Mouse (Mus musculus): ENCODE measurements at regions not wholly inside any gene's neighbourhood (a gene's known extent, or its start where the extent isn't known, plus 50 kb on each side); places are given as distances from the start of the nearest gene placed in this dataset.

DNA sequence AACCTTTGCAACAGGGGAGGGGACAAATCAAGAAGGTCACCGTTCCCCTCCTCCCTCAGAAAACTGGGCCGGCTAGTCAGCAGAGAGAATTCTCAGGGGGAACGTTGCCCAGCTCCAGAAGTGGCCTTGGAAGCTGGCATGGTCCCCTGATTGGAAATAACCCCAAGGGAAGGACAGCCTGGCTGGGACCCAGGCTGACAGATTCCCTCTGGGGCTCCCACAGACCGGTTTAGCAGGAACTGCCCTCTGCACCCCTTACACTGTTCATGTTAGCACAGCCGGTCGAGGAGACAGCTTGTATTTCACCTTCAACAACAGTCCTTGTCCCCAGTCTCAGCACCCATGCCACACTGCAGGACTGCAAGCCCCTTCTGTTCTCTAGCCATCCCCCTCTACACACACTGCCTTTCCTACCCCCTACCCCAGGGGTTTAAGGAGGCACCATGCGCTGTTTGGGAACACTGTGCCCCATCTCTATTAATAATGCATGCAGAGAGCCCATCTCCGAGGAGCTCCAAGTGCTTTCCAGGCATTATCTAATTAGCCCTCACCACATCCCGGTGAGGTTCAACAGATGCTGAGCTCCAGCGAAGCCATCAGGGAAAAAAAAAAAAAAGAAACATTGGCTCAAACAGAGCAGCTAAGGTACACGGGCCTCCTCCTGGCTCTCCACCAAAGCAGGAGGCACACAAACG lies 106.5 kb upstream of the Jarid2 start:
- peak; percentile 37; the same call in 1 of the 2 replicates for ATAC-seq (ENCODE audit: low FRiP score)
- H3K27ac ChIP-seq, result no peak overlapping the region

GRCm38 (mm10) chr13:44624716-44625115 lies 104.6 kb upstream of the Jarid2 start:
- H3K4me3 ChIP-seq (replicated peaks; ENCODE audit: low read length), result no peak overlapping the region
- H3K4me1 ChIP-seq (replicated peaks; ENCODE audit: control insufficient read depth, insufficient read depth, low read length), result peaks cover 11% of the 10 kb centered on the region
- H3K27ac ChIP-seq, result no peak overlapping the region
- H3K36me3 ChIP-seq (replicated peaks; ENCODE audit: control insufficient read depth, insufficient read depth), result no peaks in the 10 kb centered on the region
- no peaks in the 10 kb centered on the region for H3K9me3 ChIP-seq (ENCODE audit: control insufficient read depth, low read length)
- DNase-seq (ENCODE audit: low spot score) (no peak), ATAC-seq (ENCODE audit: low FRiP score) (no peak)
- no peak overlapping the region for H3K9ac ChIP-seq
- H3K4me2 ChIP-seq (replicated peaks), result no peak overlapping the region
- no peaks in the 10 kb centered on the region for H3K27me3 ChIP-seq (ENCODE audit: control insufficient read depth, insufficient read depth, low read length)
- WGBS, result 36% methylated on average over 13 of the region's 13 CpGs

More for the DNA sequence above, 106.5 kb upstream of the Jarid2 start:
- Histone ChIP-seq H3K9ac (no peak overlapping the region), H3K4me3 (replicated peaks; ENCODE audit: low read length) (no peak overlapping the region), H3K4me2 (replicated peaks) (no peak overlapping the region), H3K9me3 (ENCODE audit: control insufficient read depth, low read length) (no peaks in the 10 kb centered on the region), H3K4me1 (replicated peaks; ENCODE audit: control insufficient read depth, insufficient read depth, low read length) (peaks cover 11% of the 10 kb centered on the region), H3K27me3 (ENCODE audit: control insufficient read depth, insufficient read depth, low read length) (no peaks in the 10 kb centered on the region), H3K36me3 (replicated peaks; ENCODE audit: control insufficient read depth, insufficient read depth) (no peaks in the 10 kb centered on the region)
- WGBS, result 27% methylated on average over 12 of the region's 12 CpGs
- DNase-seq (ENCODE audit: low spot score), result no peak

DNA sequence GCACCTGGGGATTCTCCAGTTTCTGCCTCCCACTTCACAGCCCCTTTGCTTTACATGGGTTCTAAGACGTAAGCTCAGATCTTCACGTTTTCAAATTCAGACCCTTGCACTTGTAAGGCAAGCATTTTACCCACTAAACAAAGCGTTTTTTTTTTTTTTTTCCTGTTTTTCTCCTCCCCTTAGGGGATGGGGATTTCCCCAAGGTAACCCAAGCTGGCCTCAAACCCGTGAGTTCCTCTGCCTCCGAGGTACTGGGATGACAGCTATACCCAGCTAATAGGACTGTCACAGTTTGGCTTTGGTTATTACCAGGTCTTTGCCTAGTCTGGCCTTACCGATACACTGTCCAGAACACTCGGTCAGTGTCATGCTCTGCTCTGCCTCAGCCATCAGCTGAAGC lies 103.5 kb upstream of the Jarid2 start:
- ATAC-seq (ENCODE audit: low FRiP score) (no peak), DNase-seq (ENCODE audit: low spot score) (no peak)
- Histone ChIP-seq H3K4me3 (replicated peaks; ENCODE audit: low read length) (no peak overlapping the region), H3K27me3 (ENCODE audit: control insufficient read depth, insufficient read depth, low read length) (no peaks in the 10 kb centered on the region), H3K36me3 (replicated peaks; ENCODE audit: control insufficient read depth, insufficient read depth) (no peaks in the 10 kb centered on the region), H3K4me1 (replicated peaks; ENCODE audit: control insufficient read depth, insufficient read depth, low read length) (peaks cover 11% of the 10 kb centered on the region), H3K4me2 (replicated peaks) (no peak overlapping the region), H3K27ac (no peak overlapping the region), H3K9me3 (ENCODE audit: control insufficient read depth, low read length) (no peaks in the 10 kb centered on the region), H3K9ac (no peak overlapping the region)
- WGBS, result 68% methylated on average over 7 of the region's 7 CpGs

- H3K4me3 ChIP-seq (replicated peaks; ENCODE audit: low read length), result no peak overlapping the region
- no peak overlapping the region for H3K9ac ChIP-seq
- no peaks in the 10 kb centered on the region for H3K27me3 ChIP-seq (ENCODE audit: control insufficient read depth, insufficient read depth, low read length)
- DNase-seq (ENCODE audit: low spot score) (no peak), ATAC-seq (ENCODE audit: low FRiP score) (no peak)
- no peaks in the 10 kb centered on the region for H3K9me3 ChIP-seq (ENCODE audit: control insufficient read depth, low read length)
- no peak overlapping the region for H3K27ac ChIP-seq
- no peak overlapping the region for H3K4me2 ChIP-seq (replicated peaks)
- H3K4me1 ChIP-seq (replicated peaks; ENCODE audit: control insufficient read depth, insufficient read depth, low read length), result peaks cover 11% of the 10 kb centered on the region
- 49% methylated on average over 11 of the region's 11 CpGs for WGBS
- no peaks in the 10 kb centered on the region for H3K36me3 ChIP-seq (replicated peaks; ENCODE audit: control insufficient read depth, insufficient read depth)
These were observed 102.5 kb upstream of the Jarid2 start for GRCm38 (mm10) chr13:44626806-44627205.

DNA sequence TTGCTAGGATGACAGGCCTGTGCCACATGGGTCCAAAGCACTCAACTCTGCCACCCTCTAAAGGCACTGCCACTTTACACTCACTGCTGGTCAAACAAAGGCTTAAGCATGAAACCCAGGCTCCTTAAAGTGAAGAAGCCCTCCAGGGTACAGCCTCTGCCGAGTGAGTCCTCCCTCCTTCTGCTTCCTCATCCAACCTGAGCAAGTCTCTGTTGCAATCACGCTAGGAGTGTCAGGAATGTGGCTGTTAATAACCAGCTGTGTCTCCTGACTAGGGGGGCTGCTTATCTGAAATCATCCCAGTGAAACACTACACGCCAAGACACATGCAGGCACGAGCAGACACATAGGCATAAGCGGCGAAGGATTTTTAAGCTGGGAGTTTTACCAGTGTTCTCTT lies 99.2 kb upstream of the Jarid2 start:
- no peak overlapping the region for H3K9ac ChIP-seq
- no peaks in the 10 kb centered on the region for H3K9me3 ChIP-seq (ENCODE audit: control insufficient read depth, low read length)
- 59% methylated on average over 6 of the region's 6 CpGs for WGBS
- no peak overlapping the region for H3K27ac ChIP-seq
- H3K4me2 ChIP-seq (replicated peaks), result no peak overlapping the region
- no peaks in the 10 kb centered on the region for H3K36me3 ChIP-seq (replicated peaks; ENCODE audit: control insufficient read depth, insufficient read depth)
- DNase-seq (ENCODE audit: low spot score), result no peak
- peaks cover 6% of the 10 kb centered on the region; the same call in 1 of the 2 replicates for H3K4me1 ChIP-seq (replicated peaks; ENCODE audit: control insufficient read depth, insufficient read depth, low read length)
- no peak overlapping the region for H3K4me3 ChIP-seq (replicated peaks; ENCODE audit: low read length)
- ATAC-seq (ENCODE audit: low FRiP score), result no peak
- H3K27me3 ChIP-seq (ENCODE audit: control insufficient read depth, insufficient read depth, low read length), result no peaks in the 10 kb centered on the region

- H3K9ac ChIP-seq, result no peak overlapping the region
- peaks cover 7% of the 10 kb centered on the region; the same call in 1 of the 2 replicates for H3K4me1 ChIP-seq (replicated peaks; ENCODE audit: control insufficient read depth, insufficient read depth, low read length)
- no peaks in the 10 kb centered on the region for H3K36me3 ChIP-seq (replicated peaks; ENCODE audit: control insufficient read depth, insufficient read depth)
- WGBS, result 6% methylated on average over 11 of the region's 11 CpGs
- ATAC-seq (ENCODE audit: low FRiP score), result no peak
- no peaks in the 10 kb centered on the region; the same call in 1 of the 2 replicates for H3K27me3 ChIP-seq (ENCODE audit: control insufficient read depth, insufficient read depth, low read length)
- peak overlapping the region; percentile 40 for H3K4me2 ChIP-seq (replicated peaks)
- no peak overlapping the region for H3K27ac ChIP-seq
- H3K4me3 ChIP-seq (replicated peaks; ENCODE audit: low read length), result no peak overlapping the region
- H3K9me3 ChIP-seq (ENCODE audit: control insufficient read depth, low read length), result no peaks in the 10 kb centered on the region
- no peak for DNase-seq (ENCODE audit: low spot score)
These were observed 94.7 kb upstream of the Jarid2 start for GRCm38 (mm10) chr13:44634616-44635015.

DNA sequence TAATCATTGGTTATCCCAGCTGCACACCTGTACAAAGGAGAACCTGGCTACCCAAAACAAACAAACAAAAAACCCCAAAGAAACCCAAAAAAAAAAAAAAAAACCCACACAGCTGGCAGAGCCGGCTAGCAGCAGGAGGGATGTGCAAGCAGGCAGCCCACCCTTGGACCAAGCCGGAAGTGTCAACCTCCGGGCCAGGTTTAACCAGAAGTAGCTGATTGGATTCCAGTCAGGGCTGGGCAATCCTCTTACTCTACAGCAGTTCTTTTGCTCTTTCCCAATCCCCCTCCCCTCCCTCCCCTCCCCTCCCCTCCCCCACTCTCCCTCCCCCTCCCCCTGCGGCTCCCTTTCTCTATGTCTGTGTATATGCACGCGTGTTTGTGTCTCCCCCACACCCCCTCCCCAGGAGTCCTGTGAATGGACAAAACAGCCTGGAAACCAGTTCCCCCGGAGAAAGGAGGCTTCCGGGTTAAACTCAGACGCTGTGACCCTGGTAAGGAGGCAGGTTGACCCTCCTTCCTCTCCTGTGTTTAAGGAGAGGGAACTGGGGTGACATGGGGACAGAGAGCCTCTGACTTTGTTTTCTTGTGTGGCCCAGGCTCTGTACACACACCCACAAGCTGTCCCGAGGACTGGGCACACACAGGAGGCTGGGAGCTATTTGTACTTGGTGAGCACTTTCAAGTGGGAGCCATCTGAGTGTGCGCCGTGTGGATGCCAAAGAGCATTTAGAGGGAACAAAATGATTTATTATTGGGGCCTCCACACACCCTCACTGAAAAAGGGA lies 93.9 kb upstream of the Jarid2 start:
- DNase-seq (ENCODE audit: low spot score) (no peak), ATAC-seq (ENCODE audit: low FRiP score) (no peak)
- no peaks in the 10 kb centered on the region; the same call in 1 of the 2 replicates for H3K27me3 ChIP-seq (ENCODE audit: control insufficient read depth, insufficient read depth, low read length)
- no peaks in the 10 kb centered on the region for H3K9me3 ChIP-seq (ENCODE audit: control insufficient read depth, low read length)
- H3K9ac ChIP-seq, result no peak overlapping the region
- H3K4me1 ChIP-seq (replicated peaks; ENCODE audit: control insufficient read depth, insufficient read depth, low read length), result peaks cover 7% of the 10 kb centered on the region; the same call in 1 of the 2 replicates
- peak overlapping the region; percentile 40 for H3K4me2 ChIP-seq (replicated peaks)
- H3K36me3 ChIP-seq (replicated peaks; ENCODE audit: control insufficient read depth, insufficient read depth), result no peaks in the 10 kb centered on the region
- H3K27ac ChIP-seq, result no peak overlapping the region
- no peak overlapping the region for H3K4me3 ChIP-seq (replicated peaks; ENCODE audit: low read length)
- WGBS, result 8% methylated on average over 11 of the region's 12 CpGs

- Histone ChIP-seq H3K27ac (no peak overlapping the region), H3K9me3 (ENCODE audit: control insufficient read depth, low read length) (no peaks in the 10 kb centered on the region), H3K4me2 (replicated peaks) (no peak overlapping the region), H3K4me1 (replicated peaks; ENCODE audit: control insufficient read depth, insufficient read depth, low read length) (peaks cover 7% of the 10 kb centered on the region; the same call in 1 of the 2 replicates), H3K36me3 (replicated peaks; ENCODE audit: control insufficient read depth, insufficient read depth) (no peaks in the 10 kb centered on the region), H3K9ac (no peak overlapping the region), H3K27me3 (ENCODE audit: control insufficient read depth, insufficient read depth, low read length) (no peaks in the 10 kb centered on the region; the same call in 1 of the 2 replicates), H3K4me3 (replicated peaks; ENCODE audit: low read length) (no peak overlapping the region)
- ATAC-seq (ENCODE audit: low FRiP score) (no peak), DNase-seq (ENCODE audit: low spot score) (no peak)
- WGBS, result 15% methylated on average over 2 of the region's 2 CpGs
These were observed 93.3 kb upstream of the Jarid2 start for GRCm38 (mm10) chr13:44636008-44636335.

- Histone ChIP-seq H3K9ac (no peak overlapping the region), H3K27ac (no peak overlapping the region), H3K27me3 (ENCODE audit: control insufficient read depth, insufficient read depth, low read length) (no peaks in the 10 kb centered on the region), H3K36me3 (replicated peaks; ENCODE audit: control insufficient read depth, insufficient read depth) (no peaks in the 10 kb centered on the region), H3K9me3 (ENCODE audit: control insufficient read depth, low read length) (no peaks in the 10 kb centered on the region), H3K4me3 (replicated peaks; ENCODE audit: low read length) (no peak overlapping the region), H3K4me2 (replicated peaks) (no peak overlapping the region), H3K4me1 (replicated peaks; ENCODE audit: control insufficient read depth, insufficient read depth, low read length) (no peaks in the 10 kb centered on the region)
- 88% methylated on average over 7 of the region's 7 CpGs for WGBS
- ATAC-seq (ENCODE audit: low FRiP score) (no peak), DNase-seq (ENCODE audit: low spot score) (no peak)
These were observed 86.9 kb upstream of the Jarid2 start for GRCm38 (mm10) chr13:44642361-44642760.
